Mouse (Mus musculus) frontal cortex, adult (tissue): Measurements from ENCODE around the gene Mrpl38.
A peak's percentile ranks its signal among the peaks of the same experiment; 100 is the strongest.
"Not testable (repeated sequence)": the region's sequence is repeated elsewhere in the genome, so short reads cannot be mapped to it uniquely, and the experiment has no call there.

Source experiments
- ATAC-seq: cut with Nextera tagmentation; 2 replicates; pipeline ENCODE4 v1.9.2; 2017; ENCODE audit warnings: mild to moderate bottlenecking, moderate library complexity, mixed read lengths; ENCODE audit not compliant: low TSS enrichment

The Mrpl38 gene

DNA sequence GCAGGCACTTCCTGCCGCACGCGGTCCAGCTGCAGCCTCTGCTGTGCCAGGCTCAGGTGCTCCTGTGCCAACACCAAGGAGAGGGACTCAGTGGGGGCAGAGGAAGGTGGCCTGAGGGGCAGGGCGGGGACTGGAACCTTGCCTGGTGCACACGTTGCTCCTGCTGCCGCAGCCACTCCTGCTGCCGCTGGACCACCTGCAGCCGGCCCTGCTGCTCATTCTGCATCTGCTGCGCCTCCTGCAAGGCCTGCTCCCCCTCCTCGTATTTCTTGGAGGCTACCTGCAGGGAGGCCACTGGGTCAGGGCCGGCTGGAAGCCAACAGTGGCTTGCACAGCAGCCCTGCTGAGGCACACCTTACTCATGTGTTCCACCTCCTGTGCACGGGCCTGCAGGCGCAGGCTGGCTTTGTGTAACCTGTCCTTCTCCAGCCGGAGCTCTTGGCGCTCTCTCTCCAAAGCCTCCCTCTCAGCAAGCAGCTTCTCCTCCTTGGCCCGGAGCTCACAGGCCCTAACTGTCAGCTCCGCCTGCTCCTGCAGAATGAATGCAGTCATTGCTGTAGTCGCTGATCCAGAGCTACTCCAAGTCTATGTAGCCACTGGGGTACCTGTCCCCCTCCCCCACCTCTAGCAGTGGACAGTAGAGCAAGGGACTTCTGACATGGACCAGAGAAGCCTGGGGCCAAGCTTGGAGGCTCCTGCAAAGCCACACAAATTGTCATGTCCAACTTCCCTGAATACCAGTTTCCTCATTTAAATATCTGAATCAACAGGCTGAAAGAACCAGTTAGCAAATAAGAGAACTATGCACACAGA, 7.0 kb upstream of the Mrpl38 start:
- ATAC-seq, result no peak; the same call in 1 of the 2 replicates

DNA sequence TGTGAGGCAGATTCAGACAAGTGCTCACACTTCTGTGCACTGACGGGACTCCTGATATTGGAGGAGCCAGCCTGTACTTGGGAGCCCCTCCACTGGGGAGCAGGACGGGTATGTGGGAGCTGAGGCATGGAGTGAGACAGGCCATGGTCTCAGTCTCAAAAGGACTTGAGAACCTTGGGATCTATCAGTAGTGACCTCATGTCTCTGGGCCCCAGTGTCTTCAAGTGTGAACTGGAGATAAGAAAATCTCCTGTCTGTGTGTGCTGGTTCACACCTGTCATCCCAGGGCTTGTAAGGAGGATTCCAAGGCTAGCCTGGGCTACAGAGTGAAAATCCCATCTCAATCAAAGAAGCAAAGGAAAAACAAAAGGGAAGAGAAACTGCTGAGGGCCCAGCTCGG, 4.8 kb upstream of the Mrpl38 start:
- ATAC-seq, result no peak

- ATAC-seq, result no peak
Observed at GRCm38 (mm10) chr11:116142211-116142991, 3.7 kb upstream of the Mrpl38 start.

GRCm38 (mm10) chr11:116138096-116138467, 586 bp downstream of the Mrpl38 start:
- ATAC-seq, result no peak

DNA sequence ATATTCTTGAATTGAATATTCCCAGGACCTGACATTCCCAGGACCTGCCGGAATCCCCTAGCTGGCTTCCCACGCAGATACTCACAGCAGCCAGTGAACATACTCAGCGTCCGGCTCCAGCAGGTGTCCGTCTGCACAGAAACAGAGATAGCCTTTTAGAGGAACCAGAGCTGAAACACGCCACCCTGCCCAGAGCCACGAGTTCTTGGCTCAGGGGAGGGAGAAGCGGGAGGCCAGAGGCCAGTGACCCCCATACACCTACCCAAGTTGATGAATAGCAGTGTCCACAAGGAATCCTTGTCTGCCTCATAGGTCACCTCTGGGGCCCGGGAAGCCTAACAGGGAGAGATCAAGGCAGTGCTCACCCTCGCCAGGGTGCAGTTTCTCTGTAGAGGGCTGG, 4.5 kb downstream of the Mrpl38 start:
- ATAC-seq, result no peak

- ATAC-seq, result no peak
Observed at GRCm38 (mm10) chr11:116133497-116133896, 5.2 kb downstream of the Mrpl38 start.

DNA sequence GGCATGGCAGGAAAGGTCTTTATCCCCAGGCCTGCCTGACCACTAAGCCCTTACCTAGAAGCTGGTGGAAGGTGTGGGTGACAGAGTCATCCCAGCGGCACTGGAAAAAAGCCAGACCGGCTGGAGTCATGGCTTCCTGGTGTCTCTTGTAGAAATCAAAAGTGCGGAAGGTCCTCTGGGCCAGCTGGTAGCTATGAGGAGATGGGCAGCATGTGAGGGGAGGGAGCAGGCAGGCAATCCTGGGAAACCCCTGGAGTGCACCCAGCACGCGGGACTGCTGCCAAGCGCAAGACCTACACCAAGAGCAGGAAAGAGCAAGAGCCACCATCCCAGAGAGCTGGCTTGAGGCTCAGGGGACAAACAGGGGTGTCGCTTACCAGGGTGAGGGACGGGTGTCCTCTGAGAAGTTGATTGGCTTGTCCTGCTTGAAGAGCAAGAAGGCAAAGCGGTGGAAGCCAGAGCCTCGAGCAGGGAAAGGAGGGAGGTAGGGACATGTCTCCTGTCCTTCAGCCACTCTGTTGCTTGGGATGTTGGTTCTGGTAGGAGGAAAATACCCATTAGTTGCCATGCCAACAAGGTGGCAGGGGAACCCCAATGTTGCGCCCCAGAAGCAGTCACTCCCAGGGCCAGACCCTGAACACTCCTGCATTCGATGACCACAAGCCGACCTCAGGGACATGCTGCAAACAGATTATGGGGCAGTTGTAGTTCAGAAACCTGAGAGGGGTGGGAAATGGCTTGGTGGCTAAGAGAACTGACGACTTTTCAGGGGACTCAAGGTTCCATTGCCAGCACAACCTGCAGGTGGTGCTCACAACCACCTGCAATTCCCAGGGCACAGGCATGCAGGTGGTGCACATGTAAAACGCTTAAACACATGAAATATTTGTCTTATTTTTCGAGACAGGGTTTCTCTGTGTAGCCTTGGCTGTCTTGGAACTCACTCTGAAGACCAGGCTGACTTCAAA, 6.0 kb downstream of the Mrpl38 start:
- ATAC-seq, result no peak

GRCm38 (mm10) chr11:116131349-116132170, 7.1 kb downstream of the Mrpl38 start:
- ATAC-seq, result no peak

GRCm38 (mm10) chr11:116130488-116131205, 8.0 kb downstream of the Mrpl38 start, which contains the start of gene Trim65:
Trim65 (minus strand) TSS chr11:116131128.
- ATAC-seq, result peak; percentile 87

DNA sequence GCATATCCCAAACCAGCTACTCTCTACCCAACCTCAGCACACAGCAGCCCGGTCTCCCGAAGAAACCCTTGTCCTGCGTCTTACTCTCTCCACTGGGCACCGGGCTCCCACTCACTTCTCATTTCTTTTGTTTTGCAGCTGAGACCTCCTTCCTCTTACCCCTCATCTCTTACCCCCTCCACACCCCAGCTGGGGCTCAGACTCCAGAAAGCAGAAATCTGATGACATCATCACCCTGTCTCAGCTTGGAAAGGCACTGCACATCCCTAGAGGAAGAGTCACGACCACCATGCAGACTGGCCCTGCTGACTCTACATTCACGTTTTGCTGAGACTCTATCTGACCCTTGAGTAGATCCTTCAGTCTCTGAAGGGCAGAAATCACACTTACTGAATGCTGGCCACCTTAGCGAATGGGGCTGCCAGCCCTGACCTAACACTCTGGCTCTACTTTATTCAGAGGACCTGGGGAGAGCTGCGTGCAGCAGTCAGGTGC, 8.6 kb downstream of the Mrpl38 start:
- no peak for ATAC-seq

DNA sequence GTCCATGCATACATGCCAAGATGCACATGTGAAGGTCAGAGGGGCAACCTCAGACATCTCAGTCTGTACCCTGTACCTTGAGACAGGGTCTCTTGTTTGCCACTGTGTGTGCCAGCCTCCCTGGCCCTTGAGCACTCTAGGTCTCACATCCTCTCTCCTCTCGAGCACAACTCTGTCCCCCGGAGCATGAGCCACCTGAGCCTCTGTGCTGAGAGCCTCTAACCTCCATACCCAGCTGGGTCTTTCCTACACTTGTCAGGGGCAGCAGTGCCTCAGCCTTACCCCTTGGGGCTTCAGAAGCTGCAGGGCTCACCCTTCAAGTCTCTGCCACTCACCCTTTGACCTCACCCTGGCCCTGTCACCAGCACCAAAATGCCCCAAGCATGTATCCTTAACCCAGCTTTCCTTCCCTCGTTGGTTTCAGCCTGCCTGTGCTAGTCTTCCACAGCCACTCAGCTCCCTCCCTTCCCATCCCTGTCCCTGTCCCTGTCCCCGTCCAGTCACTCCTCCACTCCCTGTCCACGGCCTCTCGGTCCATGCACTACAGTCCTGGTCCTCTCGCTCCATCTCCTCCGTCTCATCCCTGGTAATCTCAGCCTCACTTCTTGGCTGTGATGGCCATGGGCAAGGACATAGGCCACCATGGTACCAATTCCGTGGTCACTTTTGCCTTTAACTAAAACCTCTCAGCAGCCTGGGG, 9.4 kb downstream of the Mrpl38 start:
- no peak for ATAC-seq

GRCm38 (mm10) chr11:116127986-116128385, 10.7 kb downstream of the Mrpl38 start:
- no peak for ATAC-seq

- no peak for ATAC-seq
Observed at GRCm38 (mm10) chr11:116127156-116127980, 11.3 kb downstream of the Mrpl38 start, which contains the start of gene Trim47. Trim47 (minus strand) TSS chr11:116127210.

DNA sequence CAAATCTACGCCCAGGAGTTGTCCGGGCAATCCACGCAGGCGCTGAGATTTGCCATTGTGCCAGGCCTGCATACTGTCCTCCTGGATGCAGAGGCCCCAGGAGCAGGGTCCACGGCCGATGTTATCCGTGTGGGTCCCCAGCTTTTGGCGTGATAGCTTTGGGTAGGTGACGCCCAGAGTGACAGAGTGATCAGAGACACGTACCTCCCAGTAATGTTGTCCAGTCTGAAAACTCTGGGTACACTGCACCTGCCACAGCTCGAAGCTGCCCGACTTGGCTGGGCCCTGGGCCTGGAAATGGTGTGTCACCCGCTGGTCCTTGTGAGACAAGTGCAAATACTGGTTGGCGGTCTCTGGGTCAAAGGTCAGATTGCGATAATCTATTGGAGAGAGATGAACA, 12.4 kb downstream of the Mrpl38 start:
- no peak for ATAC-seq

DNA sequence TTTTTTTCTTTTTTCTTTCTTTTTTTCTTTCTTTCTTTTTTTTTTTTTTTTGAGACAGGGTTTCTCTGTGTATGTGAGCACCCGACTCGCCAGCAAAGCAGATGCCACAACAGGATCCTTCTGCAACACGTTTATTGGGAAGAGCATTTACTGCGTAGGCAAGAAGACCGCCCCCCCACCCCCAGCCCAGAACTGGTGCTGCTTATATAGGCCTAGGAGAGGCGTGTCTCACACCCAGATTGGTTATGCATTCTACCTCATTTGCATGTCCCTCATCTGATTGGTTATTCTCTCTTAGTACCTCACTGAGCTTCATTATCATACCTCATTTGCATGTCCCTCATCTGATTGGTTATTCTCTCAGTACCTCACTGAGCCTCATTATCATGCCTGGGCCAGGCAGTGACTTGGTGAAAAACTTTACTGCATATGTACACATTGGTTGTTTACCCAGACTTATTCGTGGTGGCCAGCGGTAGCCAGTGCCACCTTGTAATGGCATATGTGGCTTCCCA, 16.9 kb downstream of the Mrpl38 start:
- ATAC-seq, result not testable (repeated sequence)

DNA sequence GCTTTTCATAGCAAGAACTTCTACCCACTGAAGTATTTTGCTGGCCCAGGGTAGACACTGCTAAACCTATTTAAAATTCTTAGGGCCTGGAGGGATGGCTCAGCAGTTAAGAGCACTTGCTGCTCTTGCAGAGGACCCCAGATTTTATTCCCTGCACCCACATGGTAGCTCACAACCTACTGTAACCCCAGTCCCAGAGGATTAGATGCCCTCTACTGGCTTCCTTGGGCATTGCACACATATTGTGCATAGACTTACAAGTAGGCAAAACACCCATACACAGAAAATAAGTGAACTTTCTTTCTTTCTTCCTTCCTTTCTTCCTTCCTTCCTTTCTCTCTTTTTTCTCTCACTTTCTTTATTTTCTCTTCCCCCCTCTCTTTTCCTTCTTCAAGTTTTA, 20.8 kb downstream of the Mrpl38 start:
- ATAC-seq, result no peak

DNA sequence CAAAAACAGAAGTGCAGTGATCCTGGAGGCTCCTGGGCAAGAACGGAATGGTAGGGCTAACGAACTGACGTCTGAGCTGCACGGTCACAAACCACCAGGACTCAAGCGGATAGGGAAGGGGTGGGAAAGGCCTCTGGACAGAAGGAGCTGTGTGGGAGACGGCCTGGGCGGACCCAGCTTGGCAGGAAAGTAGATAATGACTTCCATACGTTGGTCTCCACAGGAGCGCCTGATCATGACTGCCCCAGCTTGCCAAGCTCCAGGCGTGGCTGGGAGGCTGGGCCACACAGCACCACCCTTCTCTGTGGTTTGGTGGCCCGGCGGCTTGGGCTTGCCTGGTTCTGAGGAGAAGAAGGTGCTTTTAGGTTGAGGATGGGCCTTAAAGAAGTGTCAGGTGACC, 21.4 kb downstream of the Mrpl38 start:
- ATAC-seq, result no peak

DNA sequence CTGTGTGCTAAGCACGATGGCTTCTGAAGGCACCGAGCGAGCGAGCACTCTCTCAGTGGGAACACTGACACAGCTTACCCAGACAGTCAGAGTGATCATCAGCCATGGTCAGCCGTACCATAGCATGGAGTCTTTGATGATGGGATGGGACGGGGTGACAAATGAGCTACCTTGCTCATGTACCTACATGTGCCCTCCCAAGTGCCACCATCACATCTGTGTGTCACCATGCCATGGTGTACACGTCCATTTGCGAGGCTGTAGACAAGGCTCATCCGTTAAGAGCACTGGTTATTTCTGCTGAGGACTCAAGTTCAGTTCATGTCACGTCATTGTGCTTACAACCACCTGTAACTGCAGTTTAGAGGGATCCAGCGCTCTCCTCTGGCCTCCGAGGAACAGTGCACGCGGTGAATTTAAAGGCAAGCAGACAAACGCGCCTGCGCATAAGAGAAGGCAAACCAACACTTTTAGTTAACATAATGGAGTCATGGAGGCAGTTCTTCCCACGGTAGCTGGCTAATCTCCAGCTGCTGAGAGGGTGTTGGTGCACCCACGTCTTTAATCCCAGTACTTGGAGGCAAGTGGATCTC, 27.0 kb downstream of the Mrpl38 start:
- no peak for ATAC-seq
